ENCODE assay signal across 9 mouse cellular contexts in genomic region chr2:49727199-49727598, GRCm38 (mm10).
DNase-seq lines count a peak whose midpoint lies in the region; TF ChIP-seq lines count a peak whose summit lies in the region.
"Had no signal": no experiment of that assay in that cellular context is flagged by ENCODE, and none has a peak within 500 bp of the region (broad histone marks: within the 10 kb centered on the region; RNA-seq: fewer than 3 reads in every experiment).

No protein-coding gene starts in this region.

- H3K9me3 ChIP-seq in forebrain, embryonic 10.5 days = no peaks in the 10 kb centered on the region
- H3K9me3 ChIP-seq: liver, embryonic 15.5 days had no signal

- peak; percentile 96 for TF ChIP-seq CTCF in layer of hippocampus, adult 2 months (conservative IDR thresholded peaks at IDR 0.05)

- peaks cover 11% of the 10 kb centered on the region for H3K27me3 ChIP-seq in forebrain, embryonic 10.5 days (ENCODE audit: poor library complexity, severe bottlenecking)
- H3K27me3 ChIP-seq: liver, embryonic 15.5 days had no signal

- WGBS in forebrain, embryonic 10.5 days = 29% methylated on average over 7 of the region's 7 CpGs

- H3K4me3 ChIP-seq in forebrain, embryonic 10.5 days = no peak overlapping the region
- H3K4me3 ChIP-seq in layer of hippocampus, adult 2 months = no peak overlapping the region
- H3K4me3 ChIP-seq: liver, embryonic 15.5 days had no signal

- peak overlapping the region; percentile 5; the same call in 1 of the 2 replicates for H3K27ac ChIP-seq in forebrain, embryonic 10.5 days
- H3K27ac ChIP-seq in layer of hippocampus, adult 2 months = peak overlapping the region; percentile 82
- H3K27ac ChIP-seq: liver, embryonic 15.5 days had no signal

- peaks cover 36% of the 10 kb centered on the region for H3K4me1 ChIP-seq in forebrain, embryonic 10.5 days

- DNase-seq in MEL-GATA-1-ER (ENCODE audit: extremely low read depth, low read depth) = peak; percentile 77
- peak; percentile 76 for DNase-seq in brain, embryonic 18.5 days (ENCODE audit: low read depth, low spot score)
- peak; percentile 49 for DNase-seq in forebrain, embryonic 10.5 days (ENCODE audit: extremely low spot score, low spot score)
- DNase-seq in heart, postnatal 4 days = peak; percentile 71
- DNase-seq in layer of hippocampus, adult 2 months (ENCODE audit: low spot score in 2 of 2) = peak; percentile 66 to 84
- DNase-seq in lung, postnatal 10 days = peak; percentile 82
- DNase-seq in ovary, postnatal 14 days (ENCODE audit: low spot score) = peak; percentile 45
- DNase-seq in yolk sac, embryonic 10.5 days (ENCODE audit: low spot score) = peak; percentile 61

- H3K36me3 ChIP-seq in forebrain, embryonic 10.5 days (replicated peaks) = peaks cover 78% of the 10 kb centered on the region
- H3K36me3 ChIP-seq: liver, embryonic 15.5 days had no signal
